Mouse (Mus musculus): ENCODE data around the gene Lipt2. TPM values are rescaled to one million over a fixed set of nuclear protein-coding genes. Genes with fewer than 3 reads are reported as not detected.

Gene Lipt2
- total RNA-seq, 1 experiment from 2014 or later: 1.3 TPM

- no peak for ATAC-seq (ENCODE audit: extremely low read depth, insufficient number of reproducible peaks, low FRiP score, poor library complexity, severe bottlenecking)
Observed at GRCm38 (mm10) chr7:100160006-100160405, 929 bp downstream of the Lipt2 start.

GRCm38 (mm10) chr7:100163506-100163905 lies 4.4 kb downstream of the Lipt2 start:
- no peak for ATAC-seq (ENCODE audit: extremely low read depth, insufficient number of reproducible peaks, low FRiP score, poor library complexity, severe bottlenecking)

GRCm38 (mm10) chr7:100168654-100169053 lies 9.6 kb downstream of the Lipt2 start:
- ATAC-seq (ENCODE audit: extremely low read depth, insufficient number of reproducible peaks, low FRiP score, poor library complexity, severe bottlenecking): no peak

GRCm38 (mm10) chr7:100170756-100171155 lies 11.7 kb downstream of the Lipt2 start:
- ATAC-seq (ENCODE audit: extremely low read depth, insufficient number of reproducible peaks, low FRiP score, poor library complexity, severe bottlenecking): no peak

- no peak for ATAC-seq (ENCODE audit: extremely low read depth, insufficient number of reproducible peaks, low FRiP score, poor library complexity, severe bottlenecking)
Observed at GRCm38 (mm10) chr7:100176269-100176668, 17.2 kb downstream of the Lipt2 start, which contains the start of gene Kcne3. Gene Kcne3 (plus strand): TSS chr7:100176502.

GRCm38 (mm10) chr7:100178016-100178890 lies 19.2 kb downstream of the Lipt2 start:
- no peak for ATAC-seq (ENCODE audit: extremely low read depth, insufficient number of reproducible peaks, low FRiP score, poor library complexity, severe bottlenecking)

GRCm38 (mm10) chr7:100178891-100179233 lies 19.8 kb downstream of the Lipt2 start:
- ATAC-seq (ENCODE audit: extremely low read depth, insufficient number of reproducible peaks, low FRiP score, poor library complexity, severe bottlenecking): no peak

- ATAC-seq (ENCODE audit: extremely low read depth, insufficient number of reproducible peaks, low FRiP score, poor library complexity, severe bottlenecking): no peak
Observed at GRCm38 (mm10) chr7:100179394-100179793, 20.3 kb downstream of the Lipt2 start.

GRCm38 (mm10) chr7:100179836-100180407 lies 20.8 kb downstream of the Lipt2 start:
- no peak for ATAC-seq (ENCODE audit: extremely low read depth, insufficient number of reproducible peaks, low FRiP score, poor library complexity, severe bottlenecking)

- ATAC-seq (ENCODE audit: extremely low read depth, insufficient number of reproducible peaks, low FRiP score, poor library complexity, severe bottlenecking): no peak
Observed at GRCm38 (mm10) chr7:100181176-100181575, 22.1 kb downstream of the Lipt2 start.

GRCm38 (mm10) chr7:100181614-100182013 lies 22.5 kb downstream of the Lipt2 start:
- no peak for ATAC-seq (ENCODE audit: extremely low read depth, insufficient number of reproducible peaks, low FRiP score, poor library complexity, severe bottlenecking)

- no peak for ATAC-seq (ENCODE audit: extremely low read depth, insufficient number of reproducible peaks, low FRiP score, poor library complexity, severe bottlenecking)
Observed at GRCm38 (mm10) chr7:100182388-100182787, 23.3 kb downstream of the Lipt2 start.

GRCm38 (mm10) chr7:100187601-100188000 lies 28.5 kb downstream of the Lipt2 start:
- peak; percentile 41; the same call in 1 of the 2 replicates for ATAC-seq (ENCODE audit: extremely low read depth, insufficient number of reproducible peaks, low FRiP score, poor library complexity, severe bottlenecking)

GRCm38 (mm10) chr7:100190167-100190566 lies 31.1 kb downstream of the Lipt2 start:
- ATAC-seq (ENCODE audit: extremely low read depth, insufficient number of reproducible peaks, low FRiP score, poor library complexity, severe bottlenecking): no peak

GRCm38 (mm10) chr7:100190778-100191177 lies 31.7 kb downstream of the Lipt2 start:
- ATAC-seq (ENCODE audit: extremely low read depth, insufficient number of reproducible peaks, low FRiP score, poor library complexity, severe bottlenecking): peak; percentile 58; the same call in 1 of the 2 replicates

GRCm38 (mm10) chr7:100201191-100201590 lies 42.1 kb downstream of the Lipt2 start:
- ATAC-seq (ENCODE audit: extremely low read depth, insufficient number of reproducible peaks, low FRiP score, poor library complexity, severe bottlenecking): no peak

- no peak for ATAC-seq (ENCODE audit: extremely low read depth, insufficient number of reproducible peaks, low FRiP score, poor library complexity, severe bottlenecking)
Observed at GRCm38 (mm10) chr7:100203616-100204015, 44.5 kb downstream of the Lipt2 start.

GRCm38 (mm10) chr7:100204871-100205270 lies 45.8 kb downstream of the Lipt2 start:
- no peak for ATAC-seq (ENCODE audit: extremely low read depth, insufficient number of reproducible peaks, low FRiP score, poor library complexity, severe bottlenecking)

GRCm38 (mm10) chr7:100206144-100206543 lies 47.1 kb downstream of the Lipt2 start:
- no peak for ATAC-seq (ENCODE audit: extremely low read depth, insufficient number of reproducible peaks, low FRiP score, poor library complexity, severe bottlenecking)

- no peak for ATAC-seq (ENCODE audit: extremely low read depth, insufficient number of reproducible peaks, low FRiP score, poor library complexity, severe bottlenecking)
Observed at GRCm38 (mm10) chr7:100207886-100208285, 48.8 kb downstream of the Lipt2 start.
